Mouse (Mus musculus): Measurements from ENCODE around the gene Mybpc2. TPM values are rescaled to one million over a fixed set of nuclear protein-coding genes. Genes with fewer than 3 reads are reported as not detected.

Mybpc2 gene
- total RNA-seq, 2 experiments from 2014 or later: not detected

GRCm38 (mm10) chr7:44546274-44546673, 21.8 kb upstream of the Mybpc2 start:
- DNase-seq: no peak

GRCm38 (mm10) chr7:44543071-44543470, 18.6 kb upstream of the Mybpc2 start:
- DNase-seq: no peak

- no peak for DNase-seq
These were observed 18.1 kb upstream of the Mybpc2 start for GRCm38 (mm10) chr7:44542555-44542954.

- DNase-seq: no peak
These were observed 14.5 kb upstream of the Mybpc2 start for GRCm38 (mm10) chr7:44538756-44539624.

- no peak for DNase-seq
These were observed 13.0 kb upstream of the Mybpc2 start for GRCm38 (mm10) chr7:44537496-44537895.

- DNase-seq: no peak
These were observed 12.6 kb upstream of the Mybpc2 start for GRCm38 (mm10) chr7:44537009-44537408.

- no peak for DNase-seq
These were observed 12.1 kb upstream of the Mybpc2 start for GRCm38 (mm10) chr7:44536590-44536968.

GRCm38 (mm10) chr7:44535657-44536589, 11.5 kb upstream of the Mybpc2 start:
- DNase-seq: no peak

- no peak for DNase-seq
These were observed 10.4 kb upstream of the Mybpc2 start for GRCm38 (mm10) chr7:44534656-44535441.

GRCm38 (mm10) chr7:44534242-44534641, 9.8 kb upstream of the Mybpc2 start:
- no peak for DNase-seq

GRCm38 (mm10) chr7:44533746-44534045, 9.2 kb upstream of the Mybpc2 start:
- no peak for DNase-seq

- DNase-seq: no peak
These were observed 8.7 kb upstream of the Mybpc2 start for GRCm38 (mm10) chr7:44532918-44533745.

- no peak for DNase-seq
These were observed 7.7 kb upstream of the Mybpc2 start, which contains the start of gene Spib for GRCm38 (mm10) chr7:44531946-44532732. TSS of gene Spib (minus strand) at chr7:44532071.

- no peak for DNase-seq
These were observed 6.8 kb upstream of the Mybpc2 start for GRCm38 (mm10) chr7:44531207-44531606.

GRCm38 (mm10) chr7:44530507-44530906, 6.1 kb upstream of the Mybpc2 start:
- no peak for DNase-seq

- no peak for DNase-seq
These were observed 5.1 kb upstream of the Mybpc2 start for GRCm38 (mm10) chr7:44529518-44529917.

GRCm38 (mm10) chr7:44527483-44528398, 3.3 kb upstream of the Mybpc2 start:
- DNase-seq: peak; percentile 81 to 82

GRCm38 (mm10) chr7:44526414-44527154, 2.1 kb upstream of the Mybpc2 start:
- no peak for DNase-seq

Measured in adrenal gland, postnatal 36 days (tissue).